Mouse (Mus musculus): ENCODE measurements around the gene Pnmal2.

DNA sequence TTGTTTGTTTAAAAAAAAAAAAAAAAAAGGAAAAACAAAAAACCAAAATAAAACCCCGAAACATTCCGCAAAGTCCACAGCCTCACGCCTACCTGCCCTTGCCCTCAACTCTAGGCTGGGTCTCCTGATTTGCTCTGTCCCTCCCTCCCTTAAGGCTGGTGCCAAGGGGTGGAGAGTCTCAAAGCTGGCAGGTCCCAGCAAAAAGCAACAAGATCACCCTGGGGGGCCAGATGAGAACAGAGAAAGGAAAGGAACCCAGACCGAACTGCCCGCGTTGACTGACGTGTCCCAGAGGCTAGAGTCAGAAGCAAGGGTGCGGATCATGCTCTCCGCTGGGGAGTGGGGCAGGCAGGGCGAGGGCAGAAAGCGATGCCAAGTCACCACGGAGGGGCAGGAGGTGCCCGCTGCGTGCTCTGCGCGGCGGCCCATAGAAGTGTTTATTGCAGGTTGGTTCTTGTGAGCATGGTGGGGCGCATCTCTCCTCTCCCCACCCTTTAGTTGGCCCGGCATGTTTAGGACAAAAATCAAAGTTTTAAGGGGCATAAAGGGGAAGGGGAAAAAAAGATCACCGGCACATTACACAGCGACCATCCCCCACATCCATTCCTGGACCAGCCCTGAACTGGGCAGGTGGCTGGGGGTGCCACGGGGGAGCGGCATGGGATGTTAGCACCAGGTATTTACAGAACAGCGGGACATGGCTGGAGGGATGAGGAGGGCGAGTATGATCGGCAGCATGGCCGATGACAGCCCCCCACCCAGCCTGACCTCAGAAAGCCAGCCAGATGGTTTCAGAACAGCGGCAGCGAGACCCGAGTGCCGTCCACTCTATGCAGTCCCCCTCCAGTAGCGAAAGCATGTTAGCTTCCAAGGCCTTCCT, 28.8 kb upstream of the Pnmal2 start:
- TF ChIP-seq POLR2A (IDR thresholded peaks at IDR 0.05; ENCODE audit: low read depth, low read length) (no peak), CTCF (IDR thresholded peaks at IDR 0.05; ENCODE audit: borderline replicate concordance, insufficient read depth, low read length) (no peak)
